Mouse (Mus musculus): Measurements from ENCODE around the gene Acod1.

The Acod1 gene

GRCm38 (mm10) chr14:103046677-103047076, at the start of gene Acod1:
Gene Acod1 (plus strand): TSS chr14:103046977.
- DNase-seq = no peak

GRCm38 (mm10) chr14:103007737-103008136, 39.0 kb upstream of the Acod1 start:
- no peak for DNase-seq

- peak; percentile 16 to 74 for DNase-seq
Observed at GRCm38 (mm10) chr14:103011782-103012181, 35.0 kb upstream of the Acod1 start.

GRCm38 (mm10) chr14:103012563-103013150, 34.1 kb upstream of the Acod1 start:
- DNase-seq = peak; percentile 62 to 79

- DNase-seq = no peak
Observed at GRCm38 (mm10) chr14:103017009-103017408, 29.8 kb upstream of the Acod1 start.

- peak; percentile 4 to 69 for DNase-seq
Observed at GRCm38 (mm10) chr14:103020046-103020445, 26.7 kb upstream of the Acod1 start.

GRCm38 (mm10) chr14:103029203-103029602, 17.6 kb upstream of the Acod1 start:
- DNase-seq = no peak

GRCm38 (mm10) chr14:103033271-103033823, 13.4 kb upstream of the Acod1 start:
- DNase-seq = peak; percentile 29 to 37

- peak in 1 of 2 experiments; percentile 11 for DNase-seq
Observed at GRCm38 (mm10) chr14:103034076-103034475, 12.7 kb upstream of the Acod1 start.

- no peak for DNase-seq
Observed at GRCm38 (mm10) chr14:103037016-103037415, 9.8 kb upstream of the Acod1 start.

GRCm38 (mm10) chr14:103048292-103049086, 1.7 kb downstream of the Acod1 start:
- DNase-seq = no peak

- DNase-seq = peak; percentile 84 to 94
Observed at GRCm38 (mm10) chr14:103051159-103051769, 4.5 kb downstream of the Acod1 start.

- peak in 1 of 2 experiments; percentile 50 for DNase-seq
Observed at GRCm38 (mm10) chr14:103054731-103055130, 8.0 kb downstream of the Acod1 start.

GRCm38 (mm10) chr14:103056601-103057000, 9.8 kb downstream of the Acod1 start:
- no peak for DNase-seq

GRCm38 (mm10) chr14:103058998-103059397, 12.2 kb downstream of the Acod1 start:
- no peak for DNase-seq

- DNase-seq = no peak
Observed at GRCm38 (mm10) chr14:103059495-103059894, 12.7 kb downstream of the Acod1 start.

GRCm38 (mm10) chr14:103065294-103066167, 18.8 kb downstream of the Acod1 start:
- DNase-seq = peak; percentile 79 to 93

- no peak for DNase-seq
Observed at GRCm38 (mm10) chr14:103069465-103069863, 22.7 kb downstream of the Acod1 start.

GRCm38 (mm10) chr14:103069864-103070611, 23.3 kb downstream of the Acod1 start, which contains the start of gene Cln5:
Gene Cln5 (plus strand): TSS chr14:103070216.
- peak; percentile 95 to 97 for DNase-seq

GRCm38 (mm10) chr14:103070790-103071189, 24.0 kb downstream of the Acod1 start:
- DNase-seq = peak in 1 of 2 experiments; percentile 33

GRCm38 (mm10) chr14:103071471-103071870, 24.7 kb downstream of the Acod1 start:
- no peak for DNase-seq

Data from kidney, postnatal 36 days (tissue).